Mouse (Mus musculus) myocyte (in vitro differentiated cells): ENCODE measurements around the gene Fam19a5.

Experiments used
- E2F4 ChIP-seq: IDR thresholded peaks from one replicate; pipeline ENCODE4 v1.6.1; 2011; ENCODE audit warnings: mild to moderate bottlenecking, control low read depth, moderate library complexity; ENCODE audit not compliant: insufficient read depth
- MAX ChIP-seq: IDR thresholded peaks from one replicate; pipeline ENCODE4 v1.6.1; 2011; ENCODE audit warnings: low read depth, mild to moderate bottlenecking, control low read depth
- POLR2A ChIP-seq: IDR thresholded peaks from one replicate; pipeline ENCODE4 v1.6.1; 2011; ENCODE audit warnings: low read depth, mild to moderate bottlenecking, control low read depth, moderate library complexity; ENCODE audit not compliant: insufficient read length
- TCF12 ChIP-seq: IDR thresholded peaks from one replicate; pipeline ENCODE4 v1.6.1; 2011; ENCODE audit warnings: mild to moderate bottlenecking, control low read depth; ENCODE audit not compliant: poor library complexity, insufficient read depth, severe bottlenecking
- USF1 ChIP-seq: IDR thresholded peaks from one replicate; pipeline ENCODE4 v1.6.1; 2011; ENCODE audit warnings: low read depth, mild to moderate bottlenecking, control low read depth, moderate library complexity

- no peak for TF ChIP-seq USF1
- TF ChIP-seq MAX, result no peak
- no peak for TF ChIP-seq TCF12
- no peak for TF ChIP-seq E2F4
- no peak for TF ChIP-seq POLR2A
Measured at GRCm38 (mm10) chr15:87654551-87654950, 110.5 kb downstream of the Fam19a5 start.
